Mouse (Mus musculus) stomach, embryonic 14.5 days (tissue): ENCODE measurements at regions not wholly inside any gene's neighbourhood (a gene's known extent, or its start where the extent isn't known, plus 50 kb on each side); places are given as distances from the start of the nearest gene placed in this dataset.
A peak's percentile ranks its signal among the peaks of the same experiment; 100 is the strongest.

Experiments used
- ATAC-seq: fragments of 200-750 bp; cut with Nextera tagmentation; 2 replicates; pipeline ENCODE4 v1.8.0; 2017; ENCODE audit warnings: low read depth, moderate TSS enrichment; ENCODE audit not compliant: insufficient number of reproducible peaks, insufficient read depth, low FRiP score
- H3K27ac ChIP-seq: fragments of 300-500 bp; sonication (generic); 2 replicates; pipeline ENCODE4 v1.5.1; 2014; ENCODE audit warnings: mild to moderate bottlenecking, low read length, moderate library complexity, mixed read lengths
- H3K27me3 ChIP-seq: fragments of 300-500 bp; sonication (generic); 2 replicates; pipeline ENCODE4 v1.6.1; 2014; ENCODE audit warnings: low read length, control low read depth, mixed read lengths; ENCODE audit not compliant: control insufficient read depth, insufficient read depth
- H3K36me3 ChIP-seq: fragments of 300-500 bp; sonication (generic); 2 replicates; pipeline ENCODE4 v1.6.1; 2014; ENCODE audit warnings: mild to moderate bottlenecking, control low read depth, low read length, moderate library complexity, mixed read lengths; ENCODE audit not compliant: control insufficient read depth, insufficient read depth
- H3K4me1 ChIP-seq: fragments of 300-500 bp; sonication (generic); 2 replicates; pipeline ENCODE4 v1.6.1; 2014; ENCODE audit warnings: low read length, control low read depth, mixed read lengths; ENCODE audit not compliant: control insufficient read depth, insufficient read depth
- H3K4me2 ChIP-seq: fragments of 300-500 bp; sonication (generic); replicated peaks from 2 replicates; pipeline ENCODE4 v1.6.1; 2014; ENCODE audit warnings: low read depth, low read length, control low read depth
- H3K4me3 ChIP-seq: fragments of 300-500 bp; sonication (generic); 2 replicates; pipeline ENCODE4 v1.5.1; 2014; ENCODE audit warnings: low read depth, low read length, control low read depth
- H3K9ac ChIP-seq: fragments of 300-500 bp; sonication (generic); replicated peaks from 2 replicates; pipeline ENCODE4 v1.6.1; 2014; ENCODE audit warnings: low read depth, mild to moderate bottlenecking, control low read depth, low read length, moderate library complexity, mixed read lengths
- H3K9me3 ChIP-seq: fragments of 300-500 bp; sonication (generic); 2 replicates; pipeline ENCODE4 v1.6.1; 2016; ENCODE audit warnings: low read depth, low read length, control low read depth; ENCODE audit not compliant: control insufficient read depth
- WGBS: fragments of 180-500 bp; shearing (Covaris S2); extraction: QIAGEN DNeasy Blood & Tissue Kit; methylation state at CpG from one replicate; pipeline ENCODE4 v1.1.7; 2014; 5-methylcytosine and 5-hydroxymethylcytosine counted together

GRCm38 (mm10) chr1:169439621-169440020, 91.6 kb downstream of the Nuf2 start:
- ATAC-seq = no peak
- Histone ChIP-seq H3K36me3 (no peaks in the 10 kb centered on the region), H3K4me3 (no peak overlapping the region), H3K4me1 (no peaks in the 10 kb centered on the region), H3K27ac (no peak overlapping the region), H3K9ac (no peak overlapping the region), H3K4me2 (no peak overlapping the region), H3K27me3 (no peaks in the 10 kb centered on the region), H3K9me3 (no peaks in the 10 kb centered on the region)
- WGBS = 81% methylated on average over 2 of the region's 2 CpGs

GRCm38 (mm10) chr1:169438006-169438405, 93.3 kb downstream of the Nuf2 start:
- no peak overlapping the region for H3K27ac ChIP-seq
- no peaks in the 10 kb centered on the region for H3K36me3 ChIP-seq
- ATAC-seq = no peak
- H3K4me3 ChIP-seq = no peak overlapping the region
- H3K27me3 ChIP-seq = no peaks in the 10 kb centered on the region
- no peaks in the 10 kb centered on the region for H3K4me1 ChIP-seq
- H3K4me2 ChIP-seq = no peak overlapping the region
- no peak overlapping the region for H3K9ac ChIP-seq
- WGBS = 89% methylated on average over 3 of the region's 3 CpGs
- no peaks in the 10 kb centered on the region for H3K9me3 ChIP-seq

GRCm38 (mm10) chr1:169422408-169422807, 108.9 kb downstream of the Nuf2 start:
- WGBS = 54% methylated on average over 3 of the region's 3 CpGs
- Histone ChIP-seq H3K27ac (no peak overlapping the region), H3K36me3 (no peaks in the 10 kb centered on the region), H3K4me3 (no peak overlapping the region), H3K9ac (no peak overlapping the region), H3K4me1 (no peaks in the 10 kb centered on the region), H3K4me2 (no peak overlapping the region), H3K27me3 (no peaks in the 10 kb centered on the region), H3K9me3 (no peaks in the 10 kb centered on the region)
- no peak for ATAC-seq

- no peaks in the 10 kb centered on the region for H3K4me1 ChIP-seq
- no peak overlapping the region for H3K4me2 ChIP-seq
- H3K9me3 ChIP-seq = no peaks in the 10 kb centered on the region
- no peak; the same call in 1 of the 2 replicates for ATAC-seq
- no peak overlapping the region for H3K9ac ChIP-seq
- WGBS = 31% methylated on average over 1 of the region's 1 CpGs
- no peak overlapping the region for H3K27ac ChIP-seq
- H3K36me3 ChIP-seq = no peaks in the 10 kb centered on the region
- no peak overlapping the region for H3K4me3 ChIP-seq
- no peaks in the 10 kb centered on the region for H3K27me3 ChIP-seq
These were observed 109.6 kb downstream of the Nuf2 start for GRCm38 (mm10) chr1:169421671-169422070.

GRCm38 (mm10) chr1:169418665-169419045, 112.6 kb downstream of the Nuf2 start:
- no peak overlapping the region for H3K4me2 ChIP-seq
- no peaks in the 10 kb centered on the region for H3K9me3 ChIP-seq
- ATAC-seq = 0 out of 2 replicates have a peak, but pooled peaks have one; percentile 42
- no peaks in the 10 kb centered on the region for H3K4me1 ChIP-seq
- WGBS = 75% methylated on average over 4 of the region's 4 CpGs
- no peak overlapping the region for H3K4me3 ChIP-seq
- no peak overlapping the region for H3K27ac ChIP-seq
- H3K27me3 ChIP-seq = no peaks in the 10 kb centered on the region
- no peak overlapping the region for H3K9ac ChIP-seq
- no peaks in the 10 kb centered on the region for H3K36me3 ChIP-seq

- Histone ChIP-seq H3K27me3 (no peaks in the 10 kb centered on the region), H3K4me2 (no peak overlapping the region), H3K9ac (no peak overlapping the region), H3K27ac (no peak overlapping the region), H3K36me3 (no peaks in the 10 kb centered on the region), H3K9me3 (no peaks in the 10 kb centered on the region), H3K4me3 (no peak overlapping the region), H3K4me1 (no peaks in the 10 kb centered on the region)
- ATAC-seq = no peak
- 67% methylated on average over 10 of the region's 10 CpGs for WGBS
These were observed 113.1 kb downstream of the Nuf2 start for GRCm38 (mm10) chr1:169417979-169418664.

GRCm38 (mm10) chr1:169416701-169417100, 114.6 kb downstream of the Nuf2 start:
- ATAC-seq = no peak
- H3K4me3 ChIP-seq = no peak overlapping the region
- H3K4me2 ChIP-seq = no peak overlapping the region
- no peaks in the 10 kb centered on the region for H3K9me3 ChIP-seq
- no peaks in the 10 kb centered on the region for H3K4me1 ChIP-seq
- H3K36me3 ChIP-seq = no peaks in the 10 kb centered on the region
- H3K9ac ChIP-seq = no peak overlapping the region
- no peak overlapping the region for H3K27ac ChIP-seq
- H3K27me3 ChIP-seq = no peaks in the 10 kb centered on the region
- WGBS = 85% methylated on average over 1 of the region's 1 CpGs

GRCm38 (mm10) chr1:169408120-169408519, 123.1 kb downstream of the Nuf2 start:
- no peak overlapping the region for H3K27ac ChIP-seq
- H3K4me1 ChIP-seq = no peaks in the 10 kb centered on the region
- no peak for ATAC-seq
- no peak overlapping the region for H3K4me3 ChIP-seq
- H3K9me3 ChIP-seq = no peaks in the 10 kb centered on the region
- no peak overlapping the region for H3K4me2 ChIP-seq
- WGBS = 79% methylated on average over 2 of the region's 2 CpGs
- no peak overlapping the region for H3K9ac ChIP-seq
- no peaks in the 10 kb centered on the region for H3K27me3 ChIP-seq
- no peaks in the 10 kb centered on the region for H3K36me3 ChIP-seq

GRCm38 (mm10) chr1:169400841-169401240, 130.4 kb downstream of the Nuf2 start:
- H3K27ac ChIP-seq = no peak overlapping the region
- 66% methylated on average over 6 of the region's 6 CpGs for WGBS
- no peak for ATAC-seq
- no peaks in the 10 kb centered on the region for H3K9me3 ChIP-seq
- H3K4me3 ChIP-seq = no peak overlapping the region
- H3K36me3 ChIP-seq = no peaks in the 10 kb centered on the region
- H3K27me3 ChIP-seq = no peaks in the 10 kb centered on the region
- H3K4me1 ChIP-seq = no peaks in the 10 kb centered on the region
- H3K4me2 ChIP-seq = no peak overlapping the region
- no peak overlapping the region for H3K9ac ChIP-seq
